Mouse (Mus musculus): ENCODE measurements around the gene Macf1. TPM values are rescaled to one million over a fixed set of nuclear protein-coding genes. Genes with fewer than 3 reads are reported as not detected.
A peak's percentile ranks its signal among the peaks of the same experiment; 100 is the strongest.
"Not testable (repeated sequence)": the region's sequence is repeated elsewhere in the genome, so short reads cannot be mapped to it uniquely, and the experiment has no call there.

Macf1 gene
- polyA plus RNA-seq, 1 experiment from 2014 or later: 120 TPM

GRCm38 (mm10) chr4:123664021-123664950 is 19.9 kb downstream of the Macf1 start:
- under 1% methylated on average over 113 of the region's 125 CpGs for WGBS

DNA sequence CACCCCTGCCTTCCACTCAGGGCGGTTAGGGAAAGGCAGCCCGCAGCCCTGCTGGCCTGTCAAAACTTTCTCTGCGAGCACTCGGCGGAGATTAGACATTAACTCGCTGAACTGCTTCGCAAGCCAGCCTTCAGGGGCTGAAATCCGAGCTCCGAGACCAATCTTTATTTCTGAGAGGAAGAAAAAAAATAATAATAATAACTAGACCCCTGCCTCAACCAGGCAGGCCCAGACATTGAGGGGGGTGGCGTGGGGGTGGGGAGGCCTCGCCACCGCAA is 20.5 kb downstream of the Macf1 start:
- 0% methylated on average over 12 of the region's 12 CpGs for WGBS
- Histone ChIP-seq H3K27ac (peak overlapping the region; percentile 98), H3K4me3 (replicated peaks; ENCODE audit: low read length) (peak overlapping the region; percentile 79), H3K36me3 (replicated peaks; ENCODE audit: control insufficient read depth, insufficient read depth) (no peaks in the 10 kb centered on the region), H3K27me3 (ENCODE audit: control insufficient read depth, insufficient read depth, low read length) (no peaks in the 10 kb centered on the region), H3K4me1 (replicated peaks; ENCODE audit: control insufficient read depth, insufficient read depth, low read length) (peaks cover 54% of the 10 kb centered on the region), H3K9me3 (ENCODE audit: control insufficient read depth, low read length) (no peaks in the 10 kb centered on the region), H3K9ac (peak overlapping the region; percentile 97), H3K4me2 (replicated peaks) (peak overlapping the region; percentile 92)
- ATAC-seq (ENCODE audit: low FRiP score): no peak
- DNase-seq (ENCODE audit: low spot score): no peak

More at GRCm38 (mm10) chr4:123664021-123664950, 19.9 kb downstream of the Macf1 start:
- Histone ChIP-seq H3K36me3 (replicated peaks; ENCODE audit: control insufficient read depth, insufficient read depth) (no peaks in the 10 kb centered on the region), H3K4me3 (replicated peaks; ENCODE audit: low read length) (peak overlapping the region; percentile 79), H3K4me1 (replicated peaks; ENCODE audit: control insufficient read depth, insufficient read depth, low read length) (peaks cover 54% of the 10 kb centered on the region), H3K9me3 (ENCODE audit: control insufficient read depth, low read length) (no peaks in the 10 kb centered on the region), H3K9ac (peak overlapping the region; percentile 97), H3K27ac (peak overlapping the region; percentile 98), H3K4me2 (replicated peaks) (peak overlapping the region; percentile 92), H3K27me3 (ENCODE audit: control insufficient read depth, insufficient read depth, low read length) (no peaks in the 10 kb centered on the region)
- DNase-seq (ENCODE audit: low spot score) (peak; percentile 67), ATAC-seq (ENCODE audit: low FRiP score) (peak; percentile 73)

DNA sequence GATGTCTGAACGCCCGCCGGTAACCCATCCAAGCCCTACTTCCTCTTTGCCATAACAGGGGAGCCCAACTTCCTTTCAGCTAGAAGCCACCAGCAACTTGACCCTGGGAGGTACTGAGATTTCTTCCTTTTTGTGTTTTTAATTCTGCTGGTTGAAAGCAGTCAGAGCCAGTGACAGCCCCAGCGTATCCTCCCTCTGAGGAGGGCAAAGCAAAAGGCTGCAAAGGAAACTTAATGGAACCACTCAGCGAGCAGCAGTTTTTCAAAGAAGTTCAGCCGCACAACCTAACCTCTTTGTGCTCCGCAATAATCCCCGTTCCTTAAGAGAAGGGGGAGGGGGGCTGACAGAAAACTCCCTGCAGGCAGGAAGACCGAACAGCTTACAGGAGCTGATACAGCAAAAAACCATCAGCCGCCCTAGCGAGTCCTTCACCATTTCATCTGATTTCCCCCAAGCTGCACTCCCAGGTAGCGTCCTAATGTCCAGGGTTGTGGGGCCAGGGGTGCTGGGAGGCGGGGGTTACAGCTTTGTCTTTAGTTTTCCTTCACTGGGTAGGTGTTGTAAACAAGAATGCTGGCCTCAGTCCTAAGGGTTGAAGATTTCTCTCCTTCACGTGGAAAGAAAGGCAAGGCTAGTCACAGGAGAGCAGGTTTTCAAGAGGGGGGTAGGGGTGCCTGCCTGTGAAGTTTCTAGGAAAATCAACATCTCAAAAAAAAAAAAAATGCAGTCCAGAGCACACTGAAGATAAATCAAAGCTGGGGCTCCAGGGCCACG is 21.1 kb downstream of the Macf1 start:
- Histone ChIP-seq H3K27me3 (ENCODE audit: control insufficient read depth, insufficient read depth, low read length) (no peaks in the 10 kb centered on the region), H3K9ac (peak overlapping the region; percentile 97), H3K4me3 (replicated peaks; ENCODE audit: low read length) (peak overlapping the region; percentile 79), H3K36me3 (replicated peaks; ENCODE audit: control insufficient read depth, insufficient read depth) (no peaks in the 10 kb centered on the region), H3K4me2 (replicated peaks) (peak overlapping the region; percentile 92), H3K9me3 (ENCODE audit: control insufficient read depth, low read length) (no peaks in the 10 kb centered on the region), H3K27ac (peak overlapping the region; percentile 98), H3K4me1 (replicated peaks; ENCODE audit: control insufficient read depth, insufficient read depth, low read length) (peaks cover 54% of the 10 kb centered on the region)
- DNase-seq (ENCODE audit: low spot score) (no peak), ATAC-seq (ENCODE audit: low FRiP score) (no peak)
- 5% methylated on average over 15 of the region's 15 CpGs for WGBS

- Histone ChIP-seq H3K27ac (no peak overlapping the region; the same call in 1 of the 2 replicates), H3K4me1 (replicated peaks; ENCODE audit: control insufficient read depth, insufficient read depth, low read length) (peaks cover 23% of the 10 kb centered on the region), H3K4me3 (replicated peaks; ENCODE audit: low read length) (no peak overlapping the region), H3K36me3 (replicated peaks; ENCODE audit: control insufficient read depth, insufficient read depth) (no peaks in the 10 kb centered on the region), H3K4me2 (replicated peaks) (no peak overlapping the region), H3K9me3 (ENCODE audit: control insufficient read depth, low read length) (no peaks in the 10 kb centered on the region), H3K27me3 (ENCODE audit: control insufficient read depth, insufficient read depth, low read length) (no peaks in the 10 kb centered on the region), H3K9ac (no peak overlapping the region)
- no peak for DNase-seq (ENCODE audit: low spot score)
- no peak for ATAC-seq (ENCODE audit: low FRiP score)
- WGBS: 81% methylated on average over 1 of the region's 1 CpGs
These were observed 26.0 kb downstream of the Macf1 start for GRCm38 (mm10) chr4:123658175-123658574.

DNA sequence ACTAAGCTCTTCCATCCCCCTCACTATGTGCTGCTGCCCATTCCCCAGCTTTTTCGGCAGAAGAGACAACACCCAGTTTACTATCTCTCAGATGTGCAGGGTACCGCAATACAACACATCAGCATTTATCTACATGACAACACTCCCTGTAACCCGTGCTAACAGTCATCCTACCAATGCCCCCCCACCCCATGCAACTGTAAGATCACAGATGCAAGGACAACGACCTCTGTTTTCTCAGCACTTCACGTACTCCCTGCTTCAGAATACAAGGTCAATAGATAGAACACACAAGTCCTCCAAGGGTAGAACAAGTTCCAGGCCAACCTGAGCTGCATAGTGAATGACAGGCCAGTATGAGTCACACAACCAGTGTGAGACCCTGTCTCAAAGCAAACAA is 28.9 kb downstream of the Macf1 start:
- Histone ChIP-seq H3K9me3 (ENCODE audit: control insufficient read depth, low read length) (no peaks in the 10 kb centered on the region), H3K27ac (no peak overlapping the region), H3K4me2 (replicated peaks) (no peak overlapping the region), H3K27me3 (ENCODE audit: control insufficient read depth, insufficient read depth, low read length) (no peaks in the 10 kb centered on the region), H3K9ac (no peak overlapping the region), H3K4me3 (replicated peaks; ENCODE audit: low read length) (no peak overlapping the region), H3K4me1 (replicated peaks; ENCODE audit: control insufficient read depth, insufficient read depth, low read length) (no peaks in the 10 kb centered on the region), H3K36me3 (replicated peaks; ENCODE audit: control insufficient read depth, insufficient read depth) (no peaks in the 10 kb centered on the region)
- ATAC-seq (ENCODE audit: low FRiP score) (no peak), DNase-seq (ENCODE audit: low spot score) (no peak)
- 94% methylated on average over 5 of the region's 5 CpGs for WGBS

DNA sequence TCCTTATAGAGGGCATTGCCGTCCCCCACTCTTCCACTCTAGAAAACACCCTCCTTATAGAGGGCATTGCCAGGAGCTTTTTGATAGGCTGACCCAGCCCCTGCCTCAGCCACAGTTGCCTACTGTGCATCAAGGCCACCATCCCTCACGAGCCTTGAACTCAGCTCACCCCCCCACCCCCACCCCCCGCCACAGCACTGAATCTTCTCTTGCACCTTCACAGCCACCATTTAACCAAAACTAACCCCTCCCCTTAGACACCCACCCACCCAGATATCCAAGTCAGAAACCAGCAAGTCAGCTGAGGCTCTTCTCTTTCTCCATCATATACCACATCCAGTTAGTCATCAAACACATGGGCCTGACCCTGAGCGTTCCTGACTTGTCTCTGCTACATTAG is 29.6 kb downstream of the Macf1 start:
- no peak overlapping the region for H3K27ac ChIP-seq
- H3K27me3 ChIP-seq (ENCODE audit: control insufficient read depth, insufficient read depth, low read length): no peaks in the 10 kb centered on the region
- no peaks in the 10 kb centered on the region for H3K9me3 ChIP-seq (ENCODE audit: control insufficient read depth, low read length)
- H3K4me2 ChIP-seq (replicated peaks): no peak overlapping the region
- ATAC-seq (ENCODE audit: low FRiP score): no peak
- H3K4me3 ChIP-seq (replicated peaks; ENCODE audit: low read length): no peak overlapping the region
- DNase-seq (ENCODE audit: low spot score): no peak
- H3K36me3 ChIP-seq (replicated peaks; ENCODE audit: control insufficient read depth, insufficient read depth): 0 out of 2 replicates have a peak, but pooled peaks cover under 1% of the 10 kb centered on the region
- H3K9ac ChIP-seq: no peak overlapping the region
- WGBS: 94% methylated on average over 4 of the region's 4 CpGs
- no peaks in the 10 kb centered on the region for H3K4me1 ChIP-seq (replicated peaks; ENCODE audit: control insufficient read depth, insufficient read depth, low read length)

- H3K9ac ChIP-seq; H3K27ac ChIP-seq; DNase-seq (ENCODE audit: low spot score); H3K4me1 ChIP-seq (replicated peaks; ENCODE audit: control insufficient read depth, insufficient read depth, low read length); H3K4me3 ChIP-seq (replicated peaks; ENCODE audit: low read length); H3K27me3 ChIP-seq (ENCODE audit: control insufficient read depth, insufficient read depth, low read length); H3K4me2 ChIP-seq (replicated peaks); H3K9me3 ChIP-seq (ENCODE audit: control insufficient read depth, low read length); ATAC-seq (ENCODE audit: low FRiP score): not testable (repeated sequence)
- H3K36me3 ChIP-seq (replicated peaks; ENCODE audit: control insufficient read depth, insufficient read depth): peaks cover 11% of the 10 kb centered on the region
- 93% methylated on average over 5 of the region's 5 CpGs for WGBS
These were observed 30.7 kb downstream of the Macf1 start for GRCm38 (mm10) chr4:123653446-123653845.

DNA sequence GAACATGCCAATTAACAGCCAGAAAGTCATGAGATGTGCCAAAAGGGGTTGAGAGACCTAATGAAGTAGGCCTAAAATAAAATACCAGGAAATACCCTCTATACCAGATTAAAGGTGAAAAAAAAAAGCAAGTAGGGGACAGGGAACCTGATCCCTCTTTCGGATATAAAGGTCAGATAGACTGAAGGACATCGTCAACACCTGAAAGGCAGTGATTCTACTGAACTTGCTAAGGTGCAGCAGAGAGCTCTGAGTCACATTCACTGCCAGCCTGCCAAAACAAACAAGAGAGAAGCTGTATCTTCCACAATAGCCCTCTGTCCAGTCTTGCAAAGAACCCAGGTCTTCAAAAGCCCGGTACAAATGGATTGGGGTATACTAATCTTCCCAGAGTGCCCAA is 32.0 kb downstream of the Macf1 start:
- H3K27ac ChIP-seq: no peak overlapping the region
- H3K36me3 ChIP-seq (replicated peaks; ENCODE audit: control insufficient read depth, insufficient read depth): peaks cover 16% of the 10 kb centered on the region

GRCm38 (mm10) chr4:123649131-123649530 is 35.0 kb downstream of the Macf1 start:
- H3K4me1 ChIP-seq (replicated peaks; ENCODE audit: control insufficient read depth, insufficient read depth, low read length): no peaks in the 10 kb centered on the region
- no peak overlapping the region for H3K4me3 ChIP-seq (replicated peaks; ENCODE audit: low read length)
- H3K4me2 ChIP-seq (replicated peaks): no peak overlapping the region
- DNase-seq (ENCODE audit: low spot score) (no peak), ATAC-seq (ENCODE audit: low FRiP score) (no peak)
- no peaks in the 10 kb centered on the region for H3K27me3 ChIP-seq (ENCODE audit: control insufficient read depth, insufficient read depth, low read length)
- H3K36me3 ChIP-seq (replicated peaks; ENCODE audit: control insufficient read depth, insufficient read depth): peaks cover 16% of the 10 kb centered on the region
- no peaks in the 10 kb centered on the region for H3K9me3 ChIP-seq (ENCODE audit: control insufficient read depth, low read length)
- H3K9ac ChIP-seq: no peak overlapping the region
- no peak overlapping the region for H3K27ac ChIP-seq
- WGBS: 86% methylated on average over 6 of the region's 6 CpGs

More for the DNA sequence above, 32.0 kb downstream of the Macf1 start:
- ATAC-seq (ENCODE audit: low FRiP score) (no peak), DNase-seq (ENCODE audit: low spot score) (no peak)
- Histone ChIP-seq H3K9me3 (ENCODE audit: control insufficient read depth, low read length) (no peaks in the 10 kb centered on the region), H3K9ac (no peak overlapping the region), H3K4me1 (replicated peaks; ENCODE audit: control insufficient read depth, insufficient read depth, low read length) (no peaks in the 10 kb centered on the region), H3K4me3 (replicated peaks; ENCODE audit: low read length) (no peak overlapping the region), H3K27me3 (ENCODE audit: control insufficient read depth, insufficient read depth, low read length) (no peaks in the 10 kb centered on the region), H3K4me2 (replicated peaks) (no peak overlapping the region)
- WGBS: 93% methylated on average over 3 of the region's 3 CpGs
